Mouse (Mus musculus) B cell, adult 67 days (primary cell): ENCODE data around the gene Rasl10b. TPM values are rescaled to one million over a fixed set of nuclear protein-coding genes. Genes with fewer than 3 reads are reported as not detected.

Experiments used
- total RNA-seq, 2 experiments: library from RNA; stranded (reverse); gene quantifications; 4 replicates each; pipeline ENCODE4 v1.2.4; 2023

Gene Rasl10b
- total RNA-seq, result under 1 TPM; 0.44 to 0.62 TPM

GRCm38 (mm10) chr11:83409087-83409754 is at the start of gene Rasl10b:
Gene Rasl10b, plus strand, starts transcription at chr11:83409137.

GRCm38 (mm10) chr11:83429355-83429754 is 20.4 kb downstream of the Rasl10b start, which contains the start of gene Gas2l2:
Gene Gas2l2, minus strand, starts transcription at chr11:83429455.

GRCm38 (mm10) chr11:83437377-83437776 is 28.4 kb downstream of the Rasl10b start, which contains the start of gene 1700020L24Rik:
Gene 1700020L24Rik, plus strand, starts transcription at chr11:83437677.

GRCm38 (mm10) chr11:83462711-83463244 is 53.8 kb downstream of the Rasl10b start, which contains the start of gene Mmp28:
Gene Mmp28, minus strand, starts transcription at chr11:83463071.

Other genes with a start within 250 kb of the Rasl10b start
- gene Slfn4, start 234.0 kb upstream of the Rasl10b start, total RNA-seq, result under 1 TPM; 0.30 to 0.52 TPM
- 1 to 10 TPM; 1.2 to 4.8 TPM for gene Slfn3, start 217.8 kb upstream of the Rasl10b start, total RNA-seq
- not detected for gene Slfn14, start 122.4 kb upstream of the Rasl10b start, total RNA-seq
- 100 to 1,000 TPM; 139 to 156 TPM for gene Ap2b1, start 110.1 kb upstream of the Rasl10b start, total RNA-seq
- gene Pex12, start 106.6 kb upstream of the Rasl10b start, total RNA-seq, result 10 to 100 TPM; 22.3 to 22.6 TPM
- not detected for gene Gas2l2, start 20.3 kb downstream of the Rasl10b start, total RNA-seq
- 1 to 10 TPM in 1 of 2 experiments, not detected in 1; 1.1 TPM for gene 1700020L24Rik, start 28.5 kb downstream of the Rasl10b start, total RNA-seq
- gene Mmp28, start 53.9 kb downstream of the Rasl10b start, total RNA-seq, result under 1 TPM in 1 of 2 experiments, not detected in 1; 0.46 TPM
- 100 to 1,000 TPM; 170 to 177 TPM for gene Taf15, start 63.9 kb downstream of the Rasl10b start, total RNA-seq
- under 1 TPM in 1 of 2 experiments, not detected in 1; 0.29 TPM for gene Heatr9, start 113.0 kb downstream of the Rasl10b start, total RNA-seq
- 1 to 10 TPM; 2.4 to 9.3 TPM for gene Ccl5, start 121.4 kb downstream of the Rasl10b start, total RNA-seq
- 1 to 10 TPM in 1 of 2 experiments, under 1 TPM in 1; 0.24 to 1.1 TPM for gene Ccl9, start 169.5 kb downstream of the Rasl10b start, total RNA-seq
- gene Ccl6, start 183.9 kb downstream of the Rasl10b start, total RNA-seq, result under 1 TPM in 1 of 2 experiments, not detected in 1; 0.99 TPM
- not detected for gene Rpl9-ps1, start 236.5 kb downstream of the Rasl10b start, total RNA-seq
- 10 to 100 TPM; 13.4 to 21.2 TPM for gene Ccl3, start 240.2 kb downstream of the Rasl10b start, total RNA-seq